8 mouse cellular contexts compared by ENCODE assay signal in genomic region chr9:72438749-72439148, GRCm38 (mm10). TPM values are rescaled to one million over a fixed set of nuclear protein-coding genes. Genes with fewer than 3 reads are reported as not detected.
DNase-seq lines count a peak whose midpoint lies in the region; ATAC-seq and TF ChIP-seq lines count a peak whose summit lies in the region.

No protein-coding gene starts in this region.

- H3K27ac ChIP-seq in heart, embryonic 10.5 days = peak overlapping the region; percentile 87
- H3K27ac ChIP-seq in liver, embryonic 11.5 days (ENCODE audit: low read depth, low read length) = peak overlapping the region; percentile 79
- no peak overlapping the region for H3K27ac ChIP-seq in stomach, postnatal 0 days (replicated peaks)

- no peak for TF ChIP-seq CTCF in stomach, postnatal 0 days (IDR thresholded peaks at IDR 0.05; ENCODE audit: low read depth)

- TF ChIP-seq EP300 in stomach, postnatal 0 days (optimal IDR thresholded peaks at IDR 0.05) = no peak

- H3K4me2 ChIP-seq in liver, embryonic 11.5 days = peak overlapping the region; percentile 88
- peak overlapping the region; percentile 89 for H3K4me2 ChIP-seq in stomach, postnatal 0 days (replicated peaks; ENCODE audit: low read depth)

- H3K27me3 ChIP-seq in heart, embryonic 10.5 days (ENCODE audit: insufficient read depth, poor library complexity, severe bottlenecking) = no peaks in the 10 kb centered on the region
- no peaks in the 10 kb centered on the region for H3K27me3 ChIP-seq in liver, embryonic 11.5 days (replicated peaks; ENCODE audit: control insufficient read depth, insufficient read depth, low read length)
- H3K27me3 ChIP-seq in stomach, postnatal 0 days (ENCODE audit: control insufficient read depth, insufficient read depth, low read length) = no peaks in the 10 kb centered on the region

- peak overlapping the region; percentile 78 for H3K9ac ChIP-seq in liver, embryonic 11.5 days (ENCODE audit: low read depth, low read length)
- peak overlapping the region; percentile 65 for H3K9ac ChIP-seq in stomach, postnatal 0 days (ENCODE audit: low read length)

- no peak for ATAC-seq in liver, embryonic 11.5 days (replicated peaks; ENCODE audit: low FRiP score)
- ATAC-seq in stomach, postnatal 0 days (ENCODE audit: low FRiP score, low TSS enrichment) = no peak

- H3K4me3 ChIP-seq in heart, embryonic 10.5 days = peak overlapping the region; percentile 72
- H3K4me3 ChIP-seq in liver, embryonic 11.5 days (ENCODE audit: low read depth, low read length) = peak overlapping the region; percentile 74
- H3K4me3 ChIP-seq in stomach, postnatal 0 days (ENCODE audit: low read depth, low read length) = peak overlapping the region; percentile 58

- 7% methylated on average over 9 of the region's 9 CpGs for WGBS in heart, embryonic 10.5 days
- 4% methylated on average over 9 of the region's 9 CpGs for WGBS in liver, embryonic 11.5 days
- 1% methylated on average over 9 of the region's 9 CpGs for WGBS in stomach, postnatal 0 days

- peaks cover 7% of the 10 kb centered on the region for H3K36me3 ChIP-seq in heart, embryonic 10.5 days
- peaks cover 4% of the 10 kb centered on the region; the same call in 1 of the 2 replicates for H3K36me3 ChIP-seq in liver, embryonic 11.5 days (ENCODE audit: control insufficient read depth, insufficient read depth, low read length)
- H3K36me3 ChIP-seq in stomach, postnatal 0 days (ENCODE audit: control insufficient read depth, insufficient read depth, low read length) = no peaks in the 10 kb centered on the region

- peaks cover 19% of the 10 kb centered on the region for H3K4me1 ChIP-seq in heart, embryonic 10.5 days
- peaks cover 12% of the 10 kb centered on the region for H3K4me1 ChIP-seq in liver, embryonic 11.5 days (replicated peaks; ENCODE audit: control insufficient read depth, insufficient read depth, low read length)
- no peaks in the 10 kb centered on the region for H3K4me1 ChIP-seq in stomach, postnatal 0 days (replicated peaks; ENCODE audit: control insufficient read depth, insufficient read depth)

- DNase-seq in heart, embryonic 10.5 days (ENCODE audit: low spot score) = no peak
- DNase-seq in heart, postnatal 36 days = no peak
- peak; percentile 34 for DNase-seq in thymus, postnatal 14 days
- DNase-seq in thymus, postnatal 4 days = no peak
- DNase-seq in liver, embryonic 11.5 days (ENCODE audit: low spot score) = no peak
- DNase-seq in stomach, postnatal 0 days (ENCODE audit: low spot score) = no peak
- DNase-seq in layer of hippocampus, adult 9-10 months (ENCODE audit: low spot score) = no peak
- DNase-seq in layer of hippocampus, postnatal 14 days (ENCODE audit: low spot score in 2 of 2) = no peak

- intact Hi-C loops in heart, postnatal 36 days (cut with DNase I) = no loop called here

- no peaks in the 10 kb centered on the region for H3K9me3 ChIP-seq in heart, embryonic 10.5 days
- no peaks in the 10 kb centered on the region for H3K9me3 ChIP-seq in liver, embryonic 11.5 days (ENCODE audit: control insufficient read depth, low read length)
- H3K9me3 ChIP-seq in stomach, postnatal 0 days (ENCODE audit: control insufficient read depth, low read length) = no peaks in the 10 kb centered on the region

RNA-seq across cellular contexts. Expression of gene Mns1, which starts 0.9 kb away (rescaled TPM):
- polyA plus RNA-seq in heart, embryonic 10.5 days (2016; fragmentation: Nextera tagmentation; extraction: Ambion mirVana) = 22.0 and 34.1 TPM in 2 replicates
- total RNA-seq in heart, postnatal 36 days (2021) = under 1 TPM; 0.14 to 0.30 TPM
- polyA plus RNA-seq in liver, embryonic 11.5 days (2014; fragmentation: Nextera tagmentation; extraction: Ambion mirVana) = 133 and 139 TPM in 2 replicates
- polyA plus RNA-seq in stomach, postnatal 0 days (2015; fragmentation: Nextera tagmentation; extraction: Ambion mirVana) = 4.0 and 5.0 TPM in 2 replicates
- 1 to 10 TPM; 1.3 to 3.0 TPM for total RNA-seq in layer of hippocampus, postnatal 14 days (2021)

RNA-seq across cellular contexts. Expression of gene Tex9, which starts 53.3 kb away (rescaled TPM):
- polyA plus RNA-seq in heart, embryonic 10.5 days (2016; fragmentation: Nextera tagmentation; extraction: Ambion mirVana) = 16.6 and 27.0 TPM in 2 replicates
- total RNA-seq in heart, postnatal 36 days (2021) = 1 to 10 TPM in 1 of 2 experiments, under 1 TPM in 1; 0.98 to 2.1 TPM
- polyA plus RNA-seq in liver, embryonic 11.5 days (2014; fragmentation: Nextera tagmentation; extraction: Ambion mirVana) = 17.9 and 19.1 TPM in 2 replicates
- polyA plus RNA-seq in stomach, postnatal 0 days (2015; fragmentation: Nextera tagmentation; extraction: Ambion mirVana) = 9.6 and 10.8 TPM in 2 replicates
- 10 to 100 TPM in 1 of 2 experiments, 1 to 10 TPM in 1; 9.1 to 10.8 TPM for total RNA-seq in layer of hippocampus, postnatal 14 days (2021)
